Mouse (Mus musculus) forebrain, postnatal 0 days (tissue): ENCODE results near the gene Olfr665. TPM values are rescaled to one million over a fixed set of nuclear protein-coding genes. Genes with fewer than 3 reads are reported as not detected.
"Not testable (repeated sequence)": the region's sequence is repeated elsewhere in the genome, so short reads cannot be mapped to it uniquely, and the experiment has no call there.

Experiments
- ATAC-seq: fragments of 200-750 bp; cut with Nextera tagmentation; 2 replicates; pipeline ENCODE4 v1.8.0; 2017; ENCODE audit warnings: mild to moderate bottlenecking, moderate library complexity
- DNase-seq: peaks from one replicate; pipeline ENCODE4 v3.0.0-alpha.2; 2015
- H3K27ac ChIP-seq: fragments of 300-500 bp; sonication (generic); 2 replicates; pipeline ENCODE4 v1.5.1; 2014; ENCODE audit warnings: low read depth, mild to moderate bottlenecking, antibody characterized with exemption, low read length, moderate library complexity, mixed read lengths
- H3K27me3 ChIP-seq: fragments of 300-500 bp; sonication (generic); 2 replicates; pipeline ENCODE4 v1.6.1; 2014; ENCODE audit warnings: mild to moderate bottlenecking, low read length, mixed read lengths; ENCODE audit not compliant: insufficient read depth
- H3K36me3 ChIP-seq: fragments of 300-500 bp; sonication (generic); 2 replicates; pipeline ENCODE4 v1.6.1; 2014; ENCODE audit warnings: mild to moderate bottlenecking, moderate library complexity; ENCODE audit not compliant: insufficient read depth
- H3K4me1 ChIP-seq: fragments of 300-500 bp; sonication (generic); 2 replicates; pipeline ENCODE4 v1.6.1; 2014; ENCODE audit warnings: antibody characterized with exemption; ENCODE audit not compliant: insufficient read depth
- H3K4me2 ChIP-seq: fragments of 300-500 bp; sonication (generic); 2 replicates; pipeline ENCODE4 v1.6.1; 2014; ENCODE audit warnings: low read depth, mild to moderate bottlenecking, moderate library complexity
- H3K4me3 ChIP-seq: fragments of 300-500 bp; sonication (generic); 2 replicates; pipeline ENCODE4 v1.5.1; 2014; ENCODE audit warnings: low read depth, low read length, mixed read lengths
- H3K9ac ChIP-seq: fragments of 300-500 bp; sonication (generic); 2 replicates; pipeline ENCODE4 v1.6.1; 2014; ENCODE audit warnings: mild to moderate bottlenecking
- H3K9me3 ChIP-seq: fragments of 300-500 bp; sonication (generic); 2 replicates; pipeline ENCODE4 v1.6.1; 2016; ENCODE audit warnings: low read length
- CTCF ChIP-seq: sonication (generic); IDR thresholded peaks from 2 replicates; pipeline ENCODE4 v1.5.1; 2016; ENCODE audit warnings: antibody characterized with exemption, control low read depth, low read depth
- WGBS: fragments of 180-500 bp; shearing (Covaris S2); extraction: QIAGEN DNeasy Blood & Tissue Kit; methylation state at CpG from one replicate; pipeline ENCODE4 v1.1.7; 2014; 5-methylcytosine and 5-hydroxymethylcytosine counted together
- polyA plus RNA-seq: library from polyadenylated mRNA; unstranded; fragments of >200 nt; fragmentation: Nextera tagmentation; extraction: Ambion mirVana; gene quantifications from 2 replicates; pipeline ENCODE4 v1.2.1, GENCODE M21; 2015
- total RNA-seq: library from RNA; depleted of rRNA; stranded (reverse); fragments of >200 nt; gene quantifications from 2 replicates; pipeline ENCODE4 v1.2.3, GENCODE M21; 2014; rRNA removed

Gene Olfr665
- total RNA-seq = not detected in 2 replicates
- not detected in 2 replicates for polyA plus RNA-seq

DNA sequence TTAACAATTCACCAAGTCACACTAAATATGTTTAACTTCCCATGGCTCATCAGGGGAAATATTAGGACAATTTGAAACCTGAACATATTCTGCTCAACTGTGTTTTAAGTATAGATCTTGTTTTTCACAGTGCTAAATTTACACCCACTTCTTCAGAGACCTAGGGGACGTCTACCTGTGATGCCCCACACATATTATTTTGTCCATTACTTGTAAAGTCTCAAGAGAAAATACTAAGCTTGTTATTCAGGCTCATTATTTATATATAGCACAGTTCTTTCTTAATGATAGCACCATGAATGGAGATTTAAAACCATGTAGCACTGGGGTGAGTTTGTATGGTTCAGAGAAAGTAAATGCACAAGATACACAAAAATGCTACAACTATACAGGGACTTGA is at the start of gene Olfr665:
TSS of gene Olfr665 (plus strand) at position 301 of the 400 bp plus-strand sequence.
- no peaks in the 10 kb centered on the region for H3K27me3 ChIP-seq
- 52% methylated on average over 1 of the region's 1 CpGs for WGBS
- H3K9ac ChIP-seq = no peak within 1 kb of the TSS
- H3K4me2 ChIP-seq = no peak within 1 kb of the TSS
- TF ChIP-seq CTCF = no peak
- no peaks in the 10 kb centered on the region for H3K9me3 ChIP-seq
- no peaks in the 10 kb centered on the region for H3K4me1 ChIP-seq
- H3K4me3 ChIP-seq = no peak within 1 kb of the TSS
- no peaks in the 10 kb centered on the region for H3K36me3 ChIP-seq
- H3K27ac ChIP-seq = no peak within 1 kb of the TSS
- DNase-seq = no peak
- ATAC-seq = no peak

DNA sequence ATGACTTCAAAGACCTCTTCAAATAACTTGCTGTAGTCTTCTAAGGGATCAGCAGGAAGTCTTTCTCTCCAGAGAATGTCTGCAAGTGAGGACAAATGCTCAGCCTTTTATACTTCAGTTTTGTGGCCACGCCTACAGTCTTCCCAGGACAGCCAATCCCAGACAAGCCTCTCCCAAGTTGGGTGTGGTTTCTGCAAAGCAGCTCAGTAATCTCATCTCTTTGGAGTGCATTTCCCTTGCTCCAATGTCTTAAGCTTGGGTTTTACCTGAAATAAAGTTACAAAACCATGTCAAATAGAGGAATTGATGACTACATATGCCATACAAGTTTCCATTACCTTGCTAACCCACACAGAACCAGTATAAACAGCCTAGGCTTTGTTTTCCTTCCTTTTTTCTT is 35.3 kb upstream of the Olfr665 start, which contains the start of gene Usp17lb:
TSS of gene Usp17lb (minus strand) at position 101 of the 400 bp plus-strand sequence.
- DNase-seq (no peak), ATAC-seq (no peak)
- no peak within 1 kb of the TSS for H3K27ac ChIP-seq
- H3K4me1 ChIP-seq = no peaks in the 10 kb centered on the region
- no peak for TF ChIP-seq CTCF
- WGBS = 50% methylated on average over 1 of the region's 1 CpGs
- H3K4me2 ChIP-seq = no peak within 1 kb of the TSS
- no peaks in the 10 kb centered on the region for H3K27me3 ChIP-seq
- no peaks in the 10 kb centered on the region for H3K9me3 ChIP-seq
- no peaks in the 10 kb centered on the region for H3K36me3 ChIP-seq
- H3K9ac ChIP-seq = no peak within 1 kb of the TSS
- no peak within 1 kb of the TSS for H3K4me3 ChIP-seq

DNA sequence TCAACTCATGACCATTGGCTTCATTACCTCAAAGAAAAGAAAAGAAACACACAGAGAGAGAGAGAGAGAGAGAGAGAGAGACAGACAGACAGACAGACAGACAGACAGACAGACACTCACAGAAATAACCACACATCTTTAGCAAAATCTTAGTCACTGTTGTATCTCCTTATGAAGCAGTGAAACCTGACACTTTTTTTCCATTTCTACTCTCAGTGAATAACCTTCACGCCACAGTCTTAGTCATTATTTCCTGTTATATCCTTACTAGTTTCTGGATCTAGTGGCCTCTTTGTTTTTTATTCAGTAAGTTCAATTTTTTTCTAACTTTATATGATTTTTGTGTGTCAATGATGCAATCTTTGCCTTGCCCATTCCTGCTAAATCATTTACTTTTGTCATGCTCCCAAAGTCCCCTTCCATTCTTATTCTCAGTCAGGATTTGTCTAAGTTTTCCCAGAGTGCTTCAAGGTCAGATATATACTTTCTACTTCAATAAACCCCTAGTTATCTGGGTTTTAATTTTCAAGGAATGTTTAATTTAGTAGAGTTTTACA is 34.0 kb upstream of the Olfr665 start:
- Histone ChIP-seq H3K27ac (no peak overlapping the region), H3K4me1 (no peaks in the 10 kb centered on the region), H3K27me3 (no peaks in the 10 kb centered on the region), H3K9ac (no peak overlapping the region), H3K4me2 (no peak overlapping the region), H3K4me3 (no peak overlapping the region), H3K36me3 (no peaks in the 10 kb centered on the region), H3K9me3 (no peaks in the 10 kb centered on the region)
- TF ChIP-seq CTCF = no peak
- 90% methylated on average over 1 of the region's 1 CpGs for whole genome bisulfite sequencing
- no peak for DNase-seq
- ATAC-seq = no peak

DNA sequence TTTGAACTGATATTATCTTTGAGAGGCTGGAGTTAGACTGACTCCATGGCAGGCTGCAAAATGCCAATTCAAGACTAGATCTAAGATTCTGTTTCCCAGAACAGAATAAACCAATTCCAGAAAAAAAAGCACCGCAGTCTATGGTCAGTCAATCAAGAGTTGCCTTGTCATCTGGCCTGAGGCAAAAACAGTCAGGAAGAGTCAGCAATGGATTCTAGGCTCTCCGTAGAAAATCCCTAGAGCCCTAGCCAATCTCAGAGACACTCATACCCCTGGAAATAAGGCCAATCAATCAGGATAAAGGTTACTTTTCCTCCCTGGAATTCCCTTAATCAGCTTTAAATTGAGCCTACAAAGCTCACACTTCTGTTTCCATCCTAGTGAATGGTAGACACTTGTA is 26.3 kb upstream of the Olfr665 start:
- H3K27me3 ChIP-seq, ATAC-seq, H3K9ac ChIP-seq, H3K4me1 ChIP-seq, DNase-seq, H3K27ac ChIP-seq, H3K4me3 ChIP-seq, H3K4me2 ChIP-seq, H3K9me3 ChIP-seq, H3K36me3 ChIP-seq: not testable (repeated sequence)
- WGBS = 65% methylated on average over 2 of the region's 2 CpGs

DNA sequence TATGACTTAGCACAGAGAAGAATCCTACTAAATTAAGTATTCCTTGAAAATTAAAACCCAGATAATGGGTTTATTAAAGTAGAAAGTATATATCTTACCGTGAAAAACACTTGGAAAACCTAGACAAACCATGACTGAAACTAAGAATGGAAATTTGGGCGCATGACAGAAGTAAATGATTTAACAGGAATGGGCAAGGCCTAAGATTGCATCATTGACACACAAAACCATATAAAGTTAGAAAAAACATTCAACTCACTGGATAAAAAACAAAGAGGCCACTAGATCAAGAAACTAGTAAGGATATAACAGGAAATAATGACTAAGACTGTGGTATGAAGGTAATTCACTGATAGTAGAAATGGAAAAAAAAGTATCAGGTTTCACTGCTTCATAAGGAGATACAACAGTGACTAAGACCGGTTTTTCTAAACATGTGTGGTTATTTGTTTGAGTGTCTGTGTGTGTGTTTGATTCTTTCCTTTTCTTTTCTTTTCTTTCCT is 22.5 kb upstream of the Olfr665 start:
- H3K4me3 ChIP-seq = no peak overlapping the region
- H3K36me3 ChIP-seq = no peaks in the 10 kb centered on the region
- H3K4me1 ChIP-seq = no peaks in the 10 kb centered on the region
- no peaks in the 10 kb centered on the region for H3K27me3 ChIP-seq
- no peak for TF ChIP-seq CTCF
- ATAC-seq (no peak), DNase-seq (no peak)
- no peak overlapping the region for H3K4me2 ChIP-seq
- WGBS = 87% methylated on average over 3 of the region's 3 CpGs
- no peaks in the 10 kb centered on the region for H3K9me3 ChIP-seq
- H3K27ac ChIP-seq = no peak overlapping the region
- H3K9ac ChIP-seq = no peak overlapping the region

DNA sequence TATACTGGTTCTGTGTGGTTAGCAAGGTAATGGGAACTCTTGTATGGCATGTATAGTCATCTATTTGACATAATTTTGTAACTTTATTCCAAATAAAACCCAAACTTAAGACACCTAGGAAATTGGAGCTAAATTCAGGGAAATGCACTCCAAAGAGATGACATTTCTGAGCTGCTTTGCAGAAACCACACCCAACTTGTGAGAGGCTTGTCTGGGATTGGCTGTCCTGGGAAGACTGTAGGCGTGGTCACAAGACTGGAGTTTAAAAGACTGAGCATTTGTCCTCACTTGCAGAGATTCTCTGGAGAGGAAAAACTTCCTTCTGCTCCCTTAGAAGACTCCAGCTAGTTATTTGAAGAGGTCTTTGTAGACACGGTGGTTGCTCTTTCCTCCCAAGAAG is 21.1 kb upstream of the Olfr665 start, which contains the start of gene Usp17la:
TSS of gene Usp17la (plus strand) at position 301 of the 400 bp plus-strand sequence.
- H3K4me3 ChIP-seq, H3K27ac ChIP-seq, ATAC-seq, H3K4me1 ChIP-seq, H3K9me3 ChIP-seq, H3K27me3 ChIP-seq, H3K36me3 ChIP-seq, H3K9ac ChIP-seq, H3K4me2 ChIP-seq, DNase-seq: not testable (repeated sequence)
- WGBS = 81% methylated on average over 2 of the region's 2 CpGs

DNA sequence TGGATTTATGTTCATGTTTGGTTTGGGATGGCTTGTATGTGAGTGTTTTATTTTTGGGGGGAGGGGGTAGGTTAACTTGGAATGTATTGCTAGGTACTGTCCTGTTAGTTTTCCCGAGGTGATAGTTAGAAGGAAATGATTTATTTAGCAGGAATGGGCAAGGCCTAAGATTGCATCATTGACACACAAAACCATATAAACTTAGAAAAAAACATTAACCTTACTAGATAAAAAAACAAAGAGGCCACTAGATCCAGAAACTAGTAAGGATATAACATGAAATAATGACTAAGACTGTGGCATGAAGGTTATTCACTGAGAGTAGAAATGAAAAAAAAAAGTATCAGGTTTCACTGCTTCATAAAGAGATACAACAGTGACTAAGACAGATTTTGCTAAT is 20.1 kb upstream of the Olfr665 start:
- TF ChIP-seq CTCF = no peak
- 85% methylated on average over 1 of the region's 1 CpGs for WGBS
- Histone ChIP-seq H3K4me3 (no peak overlapping the region), H3K27me3 (no peaks in the 10 kb centered on the region), H3K9me3 (no peaks in the 10 kb centered on the region), H3K36me3 (no peaks in the 10 kb centered on the region), H3K4me1 (no peaks in the 10 kb centered on the region), H3K4me2 (no peak overlapping the region), H3K27ac (no peak overlapping the region), H3K9ac (no peak overlapping the region)
- ATAC-seq = no peak
- DNase-seq = no peak
